Comparison of ENCODE assay signal across 8 mouse cellular contexts in genomic region chr7:45333431-45333982, GRCm38 (mm10). TPM values are rescaled to one million over a fixed set of nuclear protein-coding genes. Genes with fewer than 3 reads are reported as not detected.
A peak's percentile ranks its signal among the peaks of the same experiment; 100 is the strongest.
DNase-seq lines count a peak whose midpoint lies in the region; ATAC-seq and TF ChIP-seq lines count a peak whose summit lies in the region.

Gene Trpm4, minus strand, starts transcription at chr7:45333780.

- 0 out of 2 replicates have a peak, but pooled peaks cover 5% of the 10 kb centered on the region for H3K27me3 ChIP-seq in embryonic facial prominence, embryonic 13.5 days
- H3K27me3 ChIP-seq in liver, adult 2 months (ENCODE audit: control insufficient read depth, insufficient read depth, low read length), result peaks cover 4% of the 10 kb centered on the region; the same call in 1 of the 2 replicates
- no peaks in the 10 kb centered on the region for H3K27me3 ChIP-seq in splenic B cell, adult 2 months (ENCODE audit: control insufficient read depth, insufficient read depth, low read length, poor library complexity, severe bottlenecking)

- peaks cover 3% of the 10 kb centered on the region; the same call in 1 of the 2 replicates for H3K36me3 ChIP-seq in embryonic facial prominence, embryonic 13.5 days
- H3K36me3 ChIP-seq in liver, adult 2 months (ENCODE audit: control insufficient read depth, insufficient read depth, low read length), result no peaks in the 10 kb centered on the region
- no peaks in the 10 kb centered on the region for H3K36me3 ChIP-seq in splenic B cell, adult 2 months (ENCODE audit: control insufficient read depth, insufficient read depth, low read length, poor library complexity, severe bottlenecking)

- peak within 1 kb of the TSS; percentile 87 for H3K4me2 ChIP-seq in embryonic facial prominence, embryonic 13.5 days

- peak; percentile 68 for ATAC-seq in embryonic facial prominence, embryonic 13.5 days (ENCODE audit: insufficient number of reproducible peaks, insufficient read depth, low FRiP score, low TSS enrichment, low read depth)
- ATAC-seq in monocyte, adult 5-6 weeks (replicated peaks; ENCODE audit: insufficient number of reproducible peaks, low FRiP score, low TSS enrichment, poor library complexity, severe bottlenecking), result peak; percentile 63

- 0 out of 2 replicates have a peak, but pooled peaks have one; percentile 17 for TF ChIP-seq POLR2A in liver, adult 2 months (IDR thresholded peaks at IDR 0.05; ENCODE audit: extremely low read depth, insufficient read depth, low read length)

- DNase-seq in 3T3-L1 (ENCODE audit: low read depth, low spot score), result peak; percentile 68
- peak; percentile 92 for DNase-seq in adrenal gland, postnatal 14 days
- peak; percentile 91 for DNase-seq in heart, adult 8-10 months (ENCODE audit: low spot score)
- DNase-seq in kidney, adult 8-10 months, result peak; percentile 76 to 78
- no peak for DNase-seq in liver, adult 2 months (ENCODE audit: extremely low read depth, low read depth, low spot score)
- DNase-seq in splenic B cell, adult 2 months (ENCODE audit: low read depth, low spot score), result peak; percentile 85

- H3K4me3 ChIP-seq in embryonic facial prominence, embryonic 13.5 days, result peak within 1 kb of the TSS; percentile 58
- peak within 1 kb of the TSS; percentile 69 for H3K4me3 ChIP-seq in liver, adult 2 months (ENCODE audit: insufficient read depth, low read depth, low read length)

- TF ChIP-seq CTCF in liver, adult 2 months (IDR thresholded peaks at IDR 0.05; ENCODE audit: low read depth, low read length), result no peak

- peak within 1 kb of the TSS; percentile 81 for H3K9ac ChIP-seq in embryonic facial prominence, embryonic 13.5 days
- peak within 1 kb of the TSS; percentile 72 for H3K9ac ChIP-seq in liver, adult 2 months (ENCODE audit: low read depth, low read length)

- no peaks in the 10 kb centered on the region for H3K79me2 ChIP-seq in liver, adult 2 months (ENCODE audit: control insufficient read depth, insufficient read depth, low read length)

- WGBS in embryonic facial prominence, embryonic 13.5 days, result under 1% methylated on average over 38 of the region's 38 CpGs
- WGBS in liver, adult 2 months, result 2% methylated on average over 38 of the region's 38 CpGs

- peak within 1 kb of the TSS; percentile 94 for H3K27ac ChIP-seq in embryonic facial prominence, embryonic 13.5 days
- H3K27ac ChIP-seq in liver, adult 2 months (replicated peaks; ENCODE audit: insufficient read depth, low read depth, low read length), result no peak within 1 kb of the TSS

- H3K9me3 ChIP-seq in embryonic facial prominence, embryonic 13.5 days, result no peaks in the 10 kb centered on the region

- H3K4me1 ChIP-seq in embryonic facial prominence, embryonic 13.5 days, result peaks cover 45% of the 10 kb centered on the region
- no peaks in the 10 kb centered on the region; the same call in 1 of the 2 replicates for H3K4me1 ChIP-seq in liver, adult 2 months (ENCODE audit: control insufficient read depth, insufficient read depth, low read length)

RNA-seq across cellular contexts. Expression of gene Trpm4, which starts in this region (rescaled TPM):
- 13.5 and 15.1 TPM in 2 replicates for total RNA-seq in adrenal gland, postnatal 14 days (2021)
- 17.8 and 23.8 TPM in 2 replicates for polyA plus RNA-seq in embryonic facial prominence, embryonic 13.5 days (2015; fragmentation: Nextera tagmentation; extraction: Ambion mirVana)
- 10 to 100 TPM; 23.8 to 36.3 (median 25.4) TPM for total RNA-seq in heart, adult 8-10 months (2022)
- 1.2 TPM in 2 replicates for total RNA-seq in liver, adult 2 months (2014; rRNA removed)
- polyA plus RNA-seq in liver, adult 2 months (2012; rRNA removed), result 1.2 and 1.5 TPM in 2 replicates
- total RNA-seq in monocyte, adult 5-6 weeks (2017), result 9.7 to 15.3 TPM (median 10.4 TPM) in 3 replicates
